Mouse (Mus musculus) C2C12 (cell line): ENCODE results near the gene Casp8ap2.

Experiments
- CEBPB ChIP-seq: IDR thresholded peaks from one replicate; pipeline ENCODE4 v1.6.1; 2011; ENCODE audit warnings: low read depth, mild to moderate bottlenecking, control low read depth, moderate library complexity
- CTCF ChIP-seq: IDR thresholded peaks from one replicate; pipeline ENCODE4 v1.5.1; 2011; ENCODE audit not compliant: control insufficient read depth, insufficient read depth, insufficient read length
- MYOD1 ChIP-seq: IDR thresholded peaks from one replicate; pipeline ENCODE4 v1.6.1; 2011; ENCODE audit warnings: low read depth; ENCODE audit not compliant: control insufficient read depth, insufficient read length
- MYOG ChIP-seq: IDR thresholded peaks from one replicate; pipeline ENCODE4 v1.6.1; 2011; ENCODE audit not compliant: control insufficient read depth, insufficient read length; ENCODE audit errors: extremely low read depth

DNA sequence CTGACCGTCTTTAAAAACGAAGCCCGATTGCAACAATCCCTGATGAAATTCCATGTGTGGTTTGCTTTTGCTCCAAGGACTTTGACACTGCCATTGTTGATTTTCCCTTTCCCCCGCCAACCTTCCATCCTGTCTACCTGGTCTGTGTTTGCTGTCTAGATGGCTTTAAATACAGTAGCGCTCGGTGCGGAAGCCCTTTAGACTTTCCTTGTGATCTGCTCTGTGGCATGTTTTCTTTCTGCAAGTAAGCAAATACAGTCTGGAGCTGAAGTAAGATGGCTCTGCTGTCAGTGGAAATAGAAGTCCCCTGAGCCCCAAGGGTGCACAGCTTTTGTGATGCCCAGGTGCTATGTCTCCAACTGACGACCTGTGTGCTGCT is 44.3 kb upstream of the Casp8ap2 start:
- TF ChIP-seq CTCF, result no peak
- TF ChIP-seq CEBPB, result no peak
- no peak for TF ChIP-seq MYOD1
- TF ChIP-seq MYOG, result no peak
